Mouse (Mus musculus) hindbrain, embryonic 11.5 days (tissue): ENCODE measurements at regions not wholly inside any gene's neighbourhood (a gene's known extent, or its start where the extent isn't known, plus 50 kb on each side); places are given as distances from the start of the nearest gene placed in this dataset.

Source experiments
- ATAC-seq: fragments of 200-750 bp; cut with Nextera tagmentation; 2 replicates; pipeline ENCODE4 v1.8.0; 2017; ENCODE audit warnings: mild to moderate bottlenecking, moderate TSS enrichment, moderate library complexity; ENCODE audit not compliant: low FRiP score
- DNase-seq: peaks from one replicate; pipeline ENCODE4 v3.0.0-alpha.2; 2015; ENCODE audit warnings: low spot score
- H3K27ac ChIP-seq: fragments of 300-500 bp; sonication (generic); 2 replicates; pipeline ENCODE4 v1.5.1; 2014; ENCODE audit warnings: mild to moderate bottlenecking, low read depth, low read length
- H3K27me3 ChIP-seq: fragments of 300-500 bp; sonication (generic); 2 replicates; pipeline ENCODE4 v1.6.1; 2014; ENCODE audit warnings: mild to moderate bottlenecking, low read length, moderate library complexity, mixed read lengths; ENCODE audit not compliant: control insufficient read depth, insufficient read depth
- H3K36me3 ChIP-seq: fragments of 300-500 bp; sonication (generic); 2 replicates; pipeline ENCODE4 v1.6.1; 2014; ENCODE audit warnings: mild to moderate bottlenecking, low read length, moderate library complexity, mixed read lengths; ENCODE audit not compliant: control insufficient read depth, insufficient read depth
- H3K4me1 ChIP-seq: fragments of 300-500 bp; sonication (generic); replicated peaks from 2 replicates; pipeline ENCODE4 v1.6.1; 2014; ENCODE audit warnings: low read length, mixed read lengths; ENCODE audit not compliant: control insufficient read depth, insufficient read depth
- H3K4me2 ChIP-seq: fragments of 300-500 bp; sonication (generic); replicated peaks from 2 replicates; pipeline ENCODE4 v1.6.1; 2014; ENCODE audit warnings: mild to moderate bottlenecking, low read depth, low read length
- H3K4me3 ChIP-seq: fragments of 300-500 bp; sonication (generic); 2 replicates; pipeline ENCODE4 v1.5.1; 2014; ENCODE audit warnings: low read depth, low read length
- H3K9ac ChIP-seq: fragments of 300-500 bp; sonication (generic); 2 replicates; pipeline ENCODE4 v1.6.1; 2014; ENCODE audit warnings: low read depth, low read length
- H3K9me3 ChIP-seq: fragments of 300-500 bp; sonication (generic); 2 replicates; pipeline ENCODE4 v1.6.1; 2016; ENCODE audit warnings: low read length; ENCODE audit not compliant: control insufficient read depth
- WGBS: fragments of 180-500 bp; shearing (Covaris S2); extraction: QIAGEN DNeasy Blood & Tissue Kit; methylation state at CpG from one replicate; pipeline ENCODE4 v1.1.7; 2014; 5-methylcytosine and 5-hydroxymethylcytosine counted together

DNA sequence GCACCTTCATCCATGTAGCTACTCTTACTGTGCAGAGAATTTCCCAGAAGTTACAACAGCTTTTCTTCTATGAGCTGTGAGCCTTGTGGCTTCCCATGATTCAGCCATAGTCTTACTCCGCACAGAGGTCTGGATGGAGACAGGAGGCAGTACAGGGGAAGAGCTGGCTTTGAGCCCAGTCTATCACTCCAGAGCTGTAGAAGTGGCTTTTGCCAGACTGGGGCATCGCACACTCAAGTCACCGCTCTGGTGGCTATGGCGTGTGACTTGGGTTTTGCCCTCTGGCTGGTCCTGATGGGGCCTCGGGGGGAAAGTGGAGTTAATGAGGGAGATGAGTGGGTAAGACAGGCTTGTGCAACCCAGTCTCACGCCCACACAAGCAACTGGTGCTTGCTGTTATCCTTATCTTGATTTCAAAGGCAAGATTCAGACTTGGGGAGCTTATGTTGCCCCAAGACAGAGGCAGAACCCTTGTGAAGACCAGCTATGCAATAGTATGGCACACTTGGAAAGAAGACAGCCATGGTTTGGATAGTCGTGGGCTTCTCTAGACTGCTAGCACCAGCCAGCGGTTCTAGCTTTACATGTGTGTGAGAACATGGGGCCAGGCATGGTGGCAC, 81.7 kb upstream of the Zfp217 start:
- no peaks in the 10 kb centered on the region for H3K4me1 ChIP-seq
- 90% methylated on average over 8 of the region's 8 CpGs for WGBS
- H3K9me3 ChIP-seq: no peaks in the 10 kb centered on the region
- H3K9ac ChIP-seq: no peak overlapping the region
- H3K36me3 ChIP-seq: no peaks in the 10 kb centered on the region
- H3K4me2 ChIP-seq: no peak overlapping the region
- DNase-seq: no peak
- ATAC-seq: no peak
- H3K27ac ChIP-seq: no peak overlapping the region
- H3K27me3 ChIP-seq: no peaks in the 10 kb centered on the region
- no peak overlapping the region for H3K4me3 ChIP-seq

- Histone ChIP-seq H3K27ac (no peak overlapping the region), H3K4me2 (no peak overlapping the region), H3K27me3 (no peaks in the 10 kb centered on the region), H3K36me3 (no peaks in the 10 kb centered on the region), H3K9me3 (no peaks in the 10 kb centered on the region), H3K4me1 (no peaks in the 10 kb centered on the region), H3K9ac (no peak overlapping the region), H3K4me3 (no peak overlapping the region)
- no peak for ATAC-seq
- WGBS: 96% methylated on average over 10 of the region's 10 CpGs
- DNase-seq: no peak
Observed at GRCm38 (mm10) chr2:170228318-170228994, 80.6 kb upstream of the Zfp217 start.

GRCm38 (mm10) chr2:170223872-170224271, 76.0 kb upstream of the Zfp217 start:
- no peak for ATAC-seq
- 83% methylated on average over 7 of the region's 7 CpGs for WGBS
- H3K4me1 ChIP-seq: peaks cover 5% of the 10 kb centered on the region; the same call in 1 of the 2 replicates

DNA sequence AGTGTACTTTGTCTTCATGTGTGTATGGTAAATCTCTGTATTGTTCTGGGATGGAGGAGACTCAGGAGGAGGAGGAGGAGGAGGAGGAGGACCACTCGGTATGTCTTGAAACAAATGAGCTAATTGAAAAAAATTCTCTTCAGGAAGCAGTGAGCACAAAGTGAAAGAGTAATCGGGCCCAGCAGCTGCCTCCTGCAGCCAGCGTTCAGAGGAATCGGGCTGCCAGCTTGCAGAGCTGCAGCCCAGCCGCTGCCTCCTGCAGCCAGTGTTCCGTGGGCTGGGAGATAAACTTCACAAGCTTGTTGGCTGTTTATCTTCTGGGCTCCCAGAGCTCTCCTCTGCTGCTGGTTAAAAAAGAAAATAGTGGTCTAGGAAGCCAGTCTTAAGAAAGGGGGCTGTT, 74.9 kb upstream of the Zfp217 start:
- Histone ChIP-seq H3K4me2 (peak overlapping the region; percentile 19; the same call in 1 of the 2 replicates), H3K4me1 (peaks cover 6% of the 10 kb centered on the region; the same call in 1 of the 2 replicates), H3K4me3 (no peak overlapping the region), H3K9me3 (no peaks in the 10 kb centered on the region), H3K27ac (peak overlapping the region; percentile 25), H3K27me3 (no peaks in the 10 kb centered on the region), H3K9ac (peak overlapping the region; percentile 35), H3K36me3 (no peaks in the 10 kb centered on the region)
- DNase-seq: peak; percentile 44
- ATAC-seq: no peak
- WGBS: 2% methylated on average over 6 of the region's 6 CpGs

More at GRCm38 (mm10) chr2:170223872-170224271, 76.0 kb upstream of the Zfp217 start:
- H3K4me3 ChIP-seq: no peak overlapping the region
- H3K27ac ChIP-seq: no peak overlapping the region
- no peaks in the 10 kb centered on the region for H3K9me3 ChIP-seq
- DNase-seq: no peak
- no peaks in the 10 kb centered on the region for H3K27me3 ChIP-seq
- no peak overlapping the region for H3K9ac ChIP-seq
- no peaks in the 10 kb centered on the region for H3K36me3 ChIP-seq
- no peak overlapping the region for H3K4me2 ChIP-seq

DNA sequence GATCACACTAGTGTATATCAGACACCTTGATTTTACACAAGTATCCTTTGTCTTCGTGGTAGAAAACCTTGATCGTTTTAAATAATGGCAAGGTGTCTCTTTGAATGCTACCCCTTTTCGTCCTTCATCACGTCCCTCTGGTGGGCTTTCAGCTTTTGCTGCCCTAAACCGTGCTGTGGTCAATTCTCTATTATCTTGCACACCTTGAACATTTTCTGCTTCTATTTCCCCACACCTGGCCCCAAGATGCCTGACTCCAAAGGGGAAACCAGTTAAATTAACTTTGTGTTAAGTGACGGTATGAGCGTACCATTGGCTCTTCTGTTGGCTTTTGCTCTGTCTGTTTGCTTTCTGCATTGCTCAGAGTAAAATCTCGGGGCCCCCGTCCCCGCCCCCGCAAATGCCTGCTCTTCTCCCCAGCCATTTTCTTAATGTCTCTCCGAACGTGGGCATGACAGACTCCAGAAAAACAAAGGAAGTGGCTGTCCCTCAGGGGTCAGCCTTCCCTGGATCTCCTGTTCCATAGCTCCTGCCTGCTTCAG, 74.2 kb upstream of the Zfp217 start:
- peaks cover 6% of the 10 kb centered on the region; the same call in 1 of the 2 replicates for H3K4me1 ChIP-seq

GRCm38 (mm10) chr2:170220871-170221369, 73.0 kb upstream of the Zfp217 start:
- peak; percentile 80 for DNase-seq
- H3K4me1 ChIP-seq: peaks cover 6% of the 10 kb centered on the region; the same call in 1 of the 2 replicates
- under 1% methylated on average over 20 of the region's 20 CpGs for WGBS

More for the DNA sequence above, 74.2 kb upstream of the Zfp217 start:
- Histone ChIP-seq H3K9me3 (no peaks in the 10 kb centered on the region), H3K27me3 (no peaks in the 10 kb centered on the region), H3K27ac (peak overlapping the region; percentile 25), H3K4me3 (no peak overlapping the region), H3K9ac (no peak overlapping the region), H3K4me2 (no peak overlapping the region; the same call in 1 of the 2 replicates), H3K36me3 (no peaks in the 10 kb centered on the region)
- ATAC-seq (no peak), DNase-seq (no peak)
- 10% methylated on average over 13 of the region's 13 CpGs for WGBS

DNA sequence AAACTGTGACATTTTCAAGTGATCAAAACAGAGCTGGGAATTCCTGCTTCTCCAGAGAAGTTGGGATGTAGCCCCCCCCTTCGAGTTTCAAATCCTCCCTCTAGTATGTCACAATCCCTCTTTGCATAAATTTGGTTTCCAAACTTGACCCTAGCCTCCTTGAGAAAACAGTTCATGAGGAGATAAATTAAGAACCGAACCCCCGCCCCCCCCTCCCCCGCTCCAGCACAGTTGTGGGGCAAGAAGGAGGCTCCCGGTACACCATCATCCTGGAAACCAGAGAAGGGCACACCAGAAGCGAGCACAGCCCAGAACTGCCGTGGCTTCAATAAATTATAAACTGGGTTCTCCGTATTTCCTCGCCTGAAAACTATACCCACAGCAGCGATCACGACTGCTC, 72.5 kb upstream of the Zfp217 start:
- 4% methylated on average over 11 of the region's 11 CpGs for WGBS
- Histone ChIP-seq H3K27ac (peak overlapping the region; percentile 93), H3K4me3 (peak overlapping the region; percentile 24; the same call in 1 of the 2 replicates), H3K4me1 (peaks cover 6% of the 10 kb centered on the region; the same call in 1 of the 2 replicates), H3K4me2 (peak overlapping the region; percentile 42), H3K27me3 (no peaks in the 10 kb centered on the region), H3K9me3 (no peaks in the 10 kb centered on the region), H3K9ac (peak overlapping the region; percentile 52; the same call in 1 of the 2 replicates), H3K36me3 (no peaks in the 10 kb centered on the region)
- ATAC-seq (no peak), DNase-seq (no peak)

More at GRCm38 (mm10) chr2:170220871-170221369, 73.0 kb upstream of the Zfp217 start:
- no peak for ATAC-seq
- Histone ChIP-seq H3K9ac (peak overlapping the region; percentile 52), H3K4me3 (peak overlapping the region; percentile 24), H3K9me3 (no peaks in the 10 kb centered on the region), H3K27ac (peak overlapping the region; percentile 93), H3K27me3 (no peaks in the 10 kb centered on the region), H3K4me2 (peak overlapping the region; percentile 42), H3K36me3 (no peaks in the 10 kb centered on the region)

GRCm38 (mm10) chr2:170219611-170220401, 71.9 kb upstream of the Zfp217 start:
- Histone ChIP-seq H3K36me3 (no peaks in the 10 kb centered on the region), H3K4me3 (peak overlapping the region; percentile 27), H3K9ac (peak overlapping the region; percentile 65), H3K9me3 (0 out of 2 replicates have a peak, but pooled peaks cover 2% of the 10 kb centered on the region), H3K4me1 (peaks cover 6% of the 10 kb centered on the region; the same call in 1 of the 2 replicates), H3K4me2 (peak overlapping the region; percentile 57), H3K27ac (peak overlapping the region; percentile 93), H3K27me3 (no peaks in the 10 kb centered on the region)
- WGBS: under 1% methylated on average over 20 of the region's 20 CpGs
- ATAC-seq (no peak), DNase-seq (peak; percentile 68)
